Mouse (Mus musculus): Measurements from ENCODE around the gene Bspry.
"Not testable (repeated sequence)": the region's sequence is repeated elsewhere in the genome, so short reads cannot be mapped to it uniquely, and the experiment has no call there.

Bspry gene

GRCm38 (mm10) chr4:62479937-62480708 lies at the start of gene Bspry:
Bspry (plus strand) TSS chr4:62480053.
- no peak for DNase-seq

DNA sequence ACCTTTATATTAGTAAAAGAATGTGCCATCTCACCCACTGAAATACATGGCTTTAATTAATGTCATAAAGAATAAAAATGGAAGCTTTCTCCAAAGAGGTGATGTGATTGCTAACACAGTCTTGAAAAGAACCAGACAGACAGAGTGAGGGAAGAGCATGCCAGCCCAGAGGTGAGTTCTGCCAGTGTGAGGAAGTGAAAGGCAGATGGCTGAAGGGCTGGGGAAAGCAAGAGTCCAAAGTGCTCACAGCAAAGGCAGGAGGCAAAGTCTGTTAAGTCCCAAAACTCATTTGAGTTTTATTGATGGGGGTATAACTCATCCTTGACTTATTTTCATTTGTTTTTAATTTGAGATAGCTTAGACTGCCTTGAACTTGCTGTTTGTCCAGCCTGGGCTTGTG lies 49.2 kb upstream of the Bspry start:
- no peak for DNase-seq

DNA sequence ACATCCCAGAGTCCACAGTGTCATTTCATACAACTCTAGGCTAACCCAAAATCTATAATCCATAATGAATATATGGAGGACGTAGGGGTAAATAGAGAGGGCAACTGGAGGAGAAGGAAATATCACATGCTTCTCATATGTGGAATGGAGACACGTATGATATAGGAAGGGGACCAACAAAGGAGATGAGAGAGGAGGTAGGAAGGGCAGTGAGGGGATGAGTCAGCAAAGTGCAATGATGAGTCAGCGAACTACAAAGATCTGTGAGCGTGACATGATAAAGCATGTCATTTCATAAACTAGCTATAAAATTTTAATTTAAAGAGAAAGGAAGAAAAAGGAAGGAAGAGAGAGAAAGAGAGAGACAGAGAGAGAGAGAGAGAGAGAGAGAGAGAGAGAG lies 48.3 kb upstream of the Bspry start:
- DNase-seq: no peak

GRCm38 (mm10) chr4:62433939-62434870 lies 45.6 kb upstream of the Bspry start:
- DNase-seq: no peak

DNA sequence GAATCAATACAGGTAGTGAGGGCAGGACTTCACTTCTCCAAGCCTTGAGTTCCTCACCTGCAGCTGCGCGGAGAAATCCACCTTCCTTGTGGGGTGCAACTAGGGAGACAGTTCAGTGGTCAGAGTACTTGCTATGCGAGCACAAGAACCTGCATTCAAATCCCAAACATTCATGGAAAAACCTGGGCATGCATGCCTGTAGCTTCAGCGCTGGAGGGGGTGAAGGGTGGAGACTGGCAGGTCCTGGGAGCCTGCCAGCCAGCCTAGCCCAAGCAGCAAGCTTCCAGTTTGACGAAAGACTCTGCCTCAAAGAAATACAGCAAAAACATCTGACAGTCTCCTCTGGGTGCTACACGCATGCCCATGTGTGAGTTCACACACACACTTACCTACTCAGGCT lies 44.8 kb upstream of the Bspry start, which contains the start of gene Rnf183:
Gene Rnf183, minus strand, starts transcription at position 172 of the 400 bp plus-strand sequence.
- no peak for DNase-seq

DNA sequence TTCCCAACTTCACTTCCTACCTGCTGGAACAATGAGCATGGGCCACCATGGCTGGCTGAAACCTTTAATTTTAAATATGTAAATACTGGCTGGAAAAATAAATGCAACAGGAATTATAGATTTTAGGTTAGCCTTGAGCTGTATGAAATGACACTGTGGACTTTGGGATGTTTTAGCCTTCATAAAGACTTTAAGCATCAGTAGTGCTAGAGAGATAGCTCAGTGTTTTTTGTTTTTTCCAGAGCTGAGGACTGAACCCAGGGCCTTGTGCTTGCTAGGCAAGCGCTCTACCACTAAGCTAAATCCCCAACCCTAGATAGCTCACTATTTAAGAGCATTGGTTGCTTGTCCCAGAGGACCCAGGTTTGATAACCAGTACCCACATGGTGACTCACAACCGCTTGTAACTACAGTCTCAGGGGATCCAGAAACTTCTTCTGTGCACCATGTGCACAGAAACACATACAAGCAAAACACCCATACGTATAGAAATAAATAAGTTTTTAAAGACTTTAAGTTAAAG lies 42.5 kb upstream of the Bspry start:
- no peak for DNase-seq

DNA sequence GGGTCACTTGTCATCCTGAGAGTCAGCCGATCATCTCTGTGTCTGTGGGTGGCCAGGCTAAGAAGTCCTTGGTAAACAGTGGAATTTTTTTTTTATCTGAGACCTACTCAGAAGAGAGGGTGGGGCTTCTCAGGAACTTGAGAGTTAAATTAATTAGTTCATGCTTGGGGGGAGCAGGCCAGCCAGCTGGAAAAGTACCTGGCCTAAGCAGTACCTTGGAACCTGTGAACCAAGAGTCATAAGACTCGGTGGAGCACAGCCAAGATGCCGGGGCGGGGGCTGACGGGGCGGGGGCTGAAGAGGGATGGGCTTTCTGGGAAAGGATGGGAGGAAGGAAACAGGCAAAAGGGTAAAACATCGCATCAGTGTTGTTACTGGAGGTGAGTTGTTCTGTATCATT lies 42.0 kb upstream of the Bspry start:
- DNase-seq: no peak

DNA sequence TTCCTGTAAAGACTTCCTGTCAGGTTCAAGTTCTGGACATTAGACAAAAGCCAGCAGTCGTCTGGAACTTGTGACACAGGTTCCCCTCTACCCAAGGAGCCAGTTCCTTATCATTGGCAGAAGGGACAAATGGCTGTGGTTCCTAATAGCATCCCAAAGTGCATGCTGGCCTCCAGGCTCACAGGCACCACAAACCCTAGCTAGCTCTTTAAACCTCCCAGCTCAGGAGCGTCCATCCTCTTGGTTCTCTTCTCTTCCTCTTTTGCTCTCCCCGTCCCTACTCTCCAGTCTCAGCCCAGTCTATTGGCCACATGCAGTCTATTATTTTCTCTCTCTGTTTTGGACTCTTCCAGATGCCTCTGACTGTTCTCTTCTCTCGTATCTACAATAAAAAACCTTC lies 40.1 kb upstream of the Bspry start:
- DNase-seq: peak; percentile 12

DNA sequence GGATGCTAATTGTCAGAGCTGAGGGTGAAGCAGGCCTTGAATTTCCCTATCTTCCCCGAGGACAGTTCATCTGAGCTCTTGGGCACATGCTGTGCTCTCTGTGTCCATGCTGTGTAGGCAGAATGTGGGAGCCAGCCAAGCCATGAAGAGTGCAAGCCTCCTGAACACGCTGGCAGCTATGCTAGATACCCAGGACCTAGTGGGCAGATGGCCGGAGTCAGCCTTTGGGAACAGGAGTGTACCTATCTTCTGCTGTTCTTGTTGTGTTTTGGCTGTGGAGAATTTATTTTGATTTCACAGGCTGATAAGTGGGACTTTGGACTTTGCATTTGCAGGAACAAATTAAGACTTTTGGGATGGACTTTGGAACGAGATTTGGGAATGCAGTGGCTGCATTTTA lies 39.3 kb upstream of the Bspry start:
- DNase-seq: peak; percentile 91

GRCm38 (mm10) chr4:62440986-62441385 lies 38.9 kb upstream of the Bspry start:
- no peak for DNase-seq

GRCm38 (mm10) chr4:62454995-62455394 lies 24.9 kb upstream of the Bspry start:
- DNase-seq: peak; percentile 43

GRCm38 (mm10) chr4:62459081-62459480 lies 20.8 kb upstream of the Bspry start:
- DNase-seq: no peak

DNA sequence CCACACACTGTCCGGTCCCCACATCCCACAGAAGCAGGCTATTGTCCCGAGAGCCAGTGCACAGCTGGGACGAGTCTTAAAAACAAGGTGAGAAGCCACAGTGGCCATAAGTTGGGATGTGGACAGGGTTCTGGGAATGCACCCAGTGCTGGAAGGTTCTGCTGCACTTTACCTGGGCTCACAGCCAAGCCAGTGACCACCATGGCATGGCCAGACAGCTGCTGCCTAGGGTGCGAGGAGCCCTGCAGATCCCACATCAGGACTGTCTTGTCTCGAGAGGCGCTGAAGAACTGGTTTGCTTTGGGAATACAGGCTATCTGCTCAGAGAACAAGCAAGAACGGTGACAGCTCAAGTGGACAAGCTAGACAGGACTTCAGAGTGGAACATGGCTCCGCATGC lies 19.5 kb upstream of the Bspry start:
- DNase-seq: no peak

GRCm38 (mm10) chr4:62463124-62463523 lies 16.7 kb upstream of the Bspry start:
- no peak for DNase-seq

DNA sequence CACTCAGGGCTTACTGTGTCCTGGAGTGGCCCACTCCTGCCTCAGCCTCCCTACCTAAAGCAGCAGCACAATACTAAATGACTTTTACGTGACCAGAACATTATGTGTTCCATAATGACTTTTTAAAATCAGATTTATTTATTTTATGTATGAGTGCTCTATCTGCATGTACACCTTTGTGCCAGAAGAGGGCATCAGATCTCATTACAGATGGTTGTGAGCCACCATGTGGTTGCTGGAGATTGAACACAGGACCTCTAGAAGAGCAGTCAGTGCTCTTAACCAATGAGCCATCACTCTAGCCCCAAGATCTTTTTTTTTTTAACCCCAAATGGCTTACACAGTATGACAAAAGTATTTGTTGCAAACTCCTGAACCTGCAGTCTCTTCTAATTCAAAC lies 11.7 kb upstream of the Bspry start:
- DNase-seq: no peak

GRCm38 (mm10) chr4:62470598-62471051 lies 9.2 kb upstream of the Bspry start, which contains the start of gene Wdr31:
Wdr31 (minus strand) TSS chr4:62470896.
- DNase-seq: peak; percentile 78

DNA sequence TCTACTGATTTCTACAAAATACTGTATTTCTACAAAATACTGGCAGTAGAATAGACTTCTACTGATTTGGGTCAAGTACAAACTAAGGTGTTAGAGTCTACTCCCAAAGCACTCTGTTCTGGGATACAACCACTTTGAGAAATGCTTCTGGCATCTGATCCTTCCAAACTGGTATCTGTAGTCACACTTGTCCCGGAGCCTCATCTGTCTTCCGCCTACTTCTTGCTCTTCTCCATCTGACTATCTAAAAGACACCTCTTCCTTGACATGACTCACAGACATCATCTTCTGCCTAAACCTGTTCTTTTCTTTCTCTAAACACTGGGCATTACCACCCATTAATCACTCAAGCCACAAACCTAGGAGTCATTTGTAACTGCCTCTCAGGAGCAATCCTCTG lies 7.8 kb upstream of the Bspry start:
- no peak for DNase-seq

- DNase-seq: no peak
Observed at GRCm38 (mm10) chr4:62475131-62475530, 4.7 kb upstream of the Bspry start.

GRCm38 (mm10) chr4:62475793-62476192 lies 4.1 kb upstream of the Bspry start:
- DNase-seq: no peak

- no peak for DNase-seq
Observed at GRCm38 (mm10) chr4:62477542-62478244, 2.2 kb upstream of the Bspry start.

- not testable (repeated sequence) for DNase-seq
Observed at GRCm38 (mm10) chr4:62479593-62479936, 288 bp upstream of the Bspry start.

GRCm38 (mm10) chr4:62480709-62481605 lies 1.1 kb downstream of the Bspry start:
- DNase-seq: no peak

Measured in cerebellum, adult 9-10 months (tissue).